Mouse (Mus musculus): Measurements from ENCODE around the gene Cdc42se2.

GRCm38 (mm10) chr11:54808177-54808576, 20.7 kb upstream of the Cdc42se2 start:
- no peak for TF ChIP-seq CTCF (conservative IDR thresholded peaks at IDR 0.05; ENCODE audit: low read length)
- TF ChIP-seq NANOG (IDR thresholded peaks at IDR 0.05; ENCODE audit: borderline replicate concordance, low read length), result no peak

Data from E14TG2a.4 (cell line).